Mouse (Mus musculus) thymus, postnatal 0 days (tissue): ENCODE data around the gene Ctbs. TPM values are rescaled to one million over a fixed set of nuclear protein-coding genes. Genes with fewer than 3 reads are reported as not detected.
"Not testable (repeated sequence)": the region's sequence is repeated elsewhere in the genome, so short reads cannot be mapped to it uniquely, and the experiment has no call there.

ENCODE experiments used
- DNase-seq: peaks from one replicate; pipeline ENCODE4 v3.0.0-alpha.2; 2015; ENCODE audit warnings: low spot score
- polyA plus RNA-seq: library from polyadenylated mRNA; unstranded; fragments of >200 nt; fragmentation: Nextera tagmentation; extraction: Ambion mirVana; gene quantifications from 2 replicates; pipeline ENCODE4 v1.2.1, GENCODE M21; 2015

Gene Ctbs
- polyA plus RNA-seq, 1 experiment from 2014 or later, result 7.6 TPM

DNA sequence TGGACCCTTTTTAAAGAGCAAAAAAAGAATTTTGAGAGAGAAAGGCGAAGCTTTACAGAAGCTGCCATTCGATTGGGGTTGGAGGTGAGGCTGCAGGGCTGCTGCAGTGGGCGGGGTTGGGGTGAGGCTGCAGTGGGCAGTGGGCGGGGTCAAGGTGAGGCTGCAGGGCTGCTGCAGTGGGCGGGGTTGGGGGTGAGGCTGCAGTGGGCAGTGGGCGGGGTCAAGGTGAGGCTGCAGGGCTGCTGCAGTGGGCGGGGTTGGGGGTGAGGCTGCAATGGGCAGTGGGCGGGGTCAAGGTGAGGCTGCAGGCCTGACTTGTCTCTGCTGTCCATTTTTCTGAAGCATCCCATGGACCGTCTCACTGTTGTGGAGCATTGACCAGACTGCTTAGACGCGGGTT, 16.5 kb upstream of the Ctbs start:
- not testable (repeated sequence) for DNase-seq

GRCm38 (mm10) chr3:146433681-146434350, 15.8 kb upstream of the Ctbs start:
- no peak for DNase-seq

- DNase-seq, result no peak
Observed at GRCm38 (mm10) chr3:146434686-146435085, 14.9 kb upstream of the Ctbs start.

GRCm38 (mm10) chr3:146435533-146435932, 14.1 kb upstream of the Ctbs start:
- no peak for DNase-seq

DNA sequence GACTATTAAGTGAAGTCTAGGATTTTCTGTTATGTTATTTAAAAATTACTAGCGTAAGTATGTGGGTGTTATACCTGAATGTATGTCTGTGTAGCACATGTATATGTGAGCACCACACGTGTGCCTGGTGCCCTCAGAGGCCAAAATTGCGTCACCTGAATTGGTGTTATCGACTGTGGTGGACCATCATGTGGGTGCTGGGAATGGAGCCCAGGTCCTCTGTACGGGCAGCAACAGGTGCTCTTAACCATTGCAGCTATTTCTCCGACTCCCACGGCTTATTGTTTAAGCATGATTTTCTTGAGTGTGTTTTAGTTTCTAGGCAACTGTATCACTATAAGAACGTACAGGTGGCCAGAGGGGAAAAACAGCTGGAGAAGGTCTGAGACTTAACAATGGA, 13.5 kb upstream of the Ctbs start:
- no peak for DNase-seq

DNA sequence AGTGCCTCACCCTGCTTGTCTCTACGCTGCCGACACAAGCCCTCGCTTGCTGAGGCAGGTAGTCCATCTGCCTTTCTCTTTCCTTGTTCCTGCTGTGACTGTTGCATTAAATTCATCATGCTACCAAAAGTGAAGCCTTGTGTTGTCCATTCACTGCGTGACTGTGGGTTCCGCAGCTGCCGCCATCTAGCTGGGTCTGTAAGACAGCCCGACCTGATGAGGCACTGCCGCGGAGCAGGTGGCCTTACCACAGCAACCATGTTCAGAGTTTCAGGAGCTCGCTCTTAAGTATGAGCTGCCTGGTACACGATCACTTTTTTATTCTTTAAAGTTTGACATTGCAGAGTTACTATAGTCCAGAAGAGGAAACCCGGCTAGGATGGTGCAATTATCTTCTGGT, 9.6 kb upstream of the Ctbs start:
- DNase-seq, result no peak

GRCm38 (mm10) chr3:146440422-146440821, 9.2 kb upstream of the Ctbs start:
- DNase-seq, result no peak

DNA sequence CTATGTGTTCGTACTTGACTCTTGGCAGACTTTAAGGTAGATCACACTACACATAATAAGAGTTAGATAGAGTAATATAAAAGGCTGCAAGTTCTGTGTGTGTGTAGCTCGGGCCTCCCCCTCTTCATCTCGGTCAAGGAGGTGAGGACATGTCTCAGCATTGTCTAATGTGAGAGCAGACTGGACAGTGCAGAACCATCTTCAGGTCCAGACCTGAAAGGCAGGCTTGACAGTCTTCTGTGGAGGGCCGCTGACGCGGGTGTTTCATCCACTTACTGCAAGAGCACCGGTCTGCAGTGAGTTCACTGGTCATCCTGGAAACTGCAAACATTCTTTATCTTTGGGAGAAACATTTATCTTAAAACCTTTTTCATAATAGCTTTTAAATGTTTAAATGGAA, 7.1 kb upstream of the Ctbs start:
- DNase-seq, result no peak

DNA sequence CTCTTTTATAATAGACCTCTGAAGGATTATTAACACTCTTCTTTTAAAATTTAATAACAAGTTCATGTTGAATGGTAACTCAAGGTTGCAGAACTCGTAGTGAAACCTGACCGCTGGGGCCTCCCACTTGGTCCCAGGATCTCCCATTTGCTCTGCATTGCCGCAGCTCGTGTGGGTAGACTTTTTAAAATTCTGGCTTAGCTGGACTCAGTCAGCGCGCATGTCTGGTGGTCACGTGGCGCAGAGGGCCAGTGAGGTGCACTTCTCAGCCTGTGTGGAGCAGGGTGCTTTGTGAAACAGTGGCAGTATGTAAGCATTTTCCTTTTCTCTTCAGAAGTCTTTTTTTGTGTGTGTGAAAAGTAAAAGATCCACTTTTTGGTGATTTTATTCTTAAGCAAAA, 6.7 kb upstream of the Ctbs start:
- no peak for DNase-seq

DNA sequence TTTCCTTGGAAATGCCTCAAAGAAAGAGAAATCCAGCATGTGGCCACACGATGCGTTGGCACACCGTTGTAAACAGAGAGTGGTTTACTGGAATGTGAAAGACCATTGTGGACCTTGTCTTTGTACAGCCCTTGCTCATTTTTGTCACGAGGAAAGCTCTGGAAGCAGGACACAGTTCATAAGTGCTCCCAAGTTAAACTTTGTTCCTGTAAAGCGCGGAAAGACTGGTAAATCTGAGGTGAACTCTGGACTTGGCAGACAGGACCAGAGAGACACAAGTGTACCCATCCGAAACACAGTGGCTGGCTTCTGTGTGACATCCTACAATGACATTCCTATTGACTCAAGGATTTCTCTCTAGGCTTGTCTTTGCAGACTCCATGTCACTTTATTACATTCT, 6.2 kb upstream of the Ctbs start:
- no peak for DNase-seq

DNA sequence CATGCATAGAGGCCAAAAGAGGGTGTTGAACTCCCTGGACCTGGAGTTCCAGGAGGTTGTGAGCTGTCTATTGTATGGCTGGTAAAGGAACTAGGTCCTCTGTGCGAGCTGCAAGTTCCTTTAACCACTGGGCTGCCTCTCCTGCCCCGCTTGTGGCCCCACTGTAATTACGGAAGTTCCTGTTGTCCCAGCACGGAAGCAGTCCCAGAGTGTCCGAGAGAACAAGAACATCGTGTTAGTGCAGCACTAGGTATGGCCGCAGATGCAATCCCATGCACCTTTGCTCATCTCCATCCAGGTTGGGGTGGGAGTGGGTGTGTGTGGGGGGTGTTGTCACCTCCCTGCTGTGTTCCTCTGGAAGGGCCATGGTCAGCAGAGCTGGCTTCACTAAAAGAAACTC, 4.7 kb upstream of the Ctbs start:
- DNase-seq, result no peak

GRCm38 (mm10) chr3:146447156-146447555, 2.4 kb upstream of the Ctbs start:
- no peak for DNase-seq

DNA sequence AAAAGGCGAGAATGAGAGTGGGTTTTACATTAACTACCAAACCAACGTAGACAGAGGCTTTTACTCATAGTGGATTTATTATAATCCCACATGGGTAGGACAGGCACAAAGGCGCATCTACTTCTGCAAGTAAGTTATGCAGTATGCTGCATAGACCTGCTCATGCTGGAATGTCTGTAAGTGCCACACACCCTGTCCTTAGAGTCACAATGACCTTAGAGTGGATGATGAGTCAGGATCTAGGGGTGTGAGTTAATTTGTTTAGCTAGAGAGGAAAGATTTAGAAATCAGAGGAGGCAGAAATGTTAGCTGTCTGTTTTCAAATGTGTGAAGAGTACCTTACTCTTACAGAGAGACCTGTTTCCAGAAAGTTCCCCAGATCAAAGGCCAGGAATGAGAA, 2.0 kb upstream of the Ctbs start:
- DNase-seq, result no peak

DNA sequence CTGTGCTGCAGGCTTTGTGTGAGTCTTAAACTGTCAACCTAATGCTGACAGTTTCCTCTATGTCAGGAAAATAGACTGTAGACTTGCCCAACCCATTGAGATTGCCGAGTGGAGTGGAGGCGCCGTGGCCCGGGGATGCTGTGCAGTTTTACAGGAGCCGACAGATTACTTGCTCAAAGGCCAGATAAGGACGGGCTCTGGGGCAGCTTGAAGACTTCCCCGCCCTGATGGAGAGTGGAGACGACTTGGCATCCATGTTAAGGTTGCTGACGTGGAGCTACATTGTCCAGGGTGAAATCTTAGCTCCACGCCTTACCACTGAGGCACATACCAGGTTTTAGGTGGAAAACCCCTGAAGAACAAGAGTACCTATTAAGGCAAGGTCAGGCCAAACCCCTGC, 1.2 kb upstream of the Ctbs start:
- no peak for DNase-seq

GRCm38 (mm10) chr3:146448969-146449368, 626 bp upstream of the Ctbs start:
- DNase-seq, result no peak

GRCm38 (mm10) chr3:146450371-146450841, 811 bp downstream of the Ctbs start:
- peak; percentile 91 for DNase-seq

DNA sequence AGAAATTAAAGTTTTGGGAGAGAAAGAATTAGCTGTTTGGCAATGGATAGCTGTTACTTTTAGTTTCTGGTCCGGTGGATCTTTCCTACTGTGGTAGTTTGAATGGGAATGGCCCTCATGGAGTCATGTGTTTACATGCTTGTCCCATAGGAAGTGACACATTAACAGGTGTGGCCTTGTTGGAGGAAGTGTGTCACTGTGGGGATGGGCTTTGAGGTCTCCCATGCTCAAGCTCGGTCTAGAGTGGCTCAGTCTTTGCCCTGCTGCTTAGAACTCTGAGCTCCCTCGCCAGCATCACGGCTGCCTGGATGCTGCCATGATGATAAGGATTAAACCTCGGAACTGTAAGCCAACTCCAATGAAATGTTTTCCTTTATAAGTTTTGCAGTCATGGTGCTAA, 1.8 kb downstream of the Ctbs start:
- DNase-seq, result no peak

DNA sequence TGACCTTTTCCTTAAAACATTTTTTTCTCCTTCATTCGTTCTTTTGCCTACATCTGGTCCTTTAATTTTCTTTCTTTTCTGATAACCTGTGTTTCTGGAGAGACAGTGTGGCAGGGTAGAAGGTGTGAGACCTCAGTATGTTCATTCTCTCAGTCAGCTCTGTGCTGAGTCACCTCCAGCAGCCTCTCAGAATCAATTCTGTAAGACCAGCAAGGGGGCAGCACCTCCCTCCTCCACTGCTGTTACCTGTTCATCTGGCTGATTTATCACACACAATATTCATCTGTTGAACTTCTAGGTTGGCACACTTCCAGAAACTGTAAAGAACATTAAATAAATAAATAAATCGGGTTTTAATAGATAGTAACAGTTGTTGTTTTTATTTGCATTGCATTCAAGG, 13.3 kb downstream of the Ctbs start:
- no peak for DNase-seq

- no peak for DNase-seq
Observed at GRCm38 (mm10) chr3:146469226-146469625, 19.6 kb downstream of the Ctbs start.

- no peak for DNase-seq
Observed at GRCm38 (mm10) chr3:146472657-146473056, 23.1 kb downstream of the Ctbs start.

- DNase-seq, result no peak
Observed at GRCm38 (mm10) chr3:146473741-146474140, 24.1 kb downstream of the Ctbs start.

DNA sequence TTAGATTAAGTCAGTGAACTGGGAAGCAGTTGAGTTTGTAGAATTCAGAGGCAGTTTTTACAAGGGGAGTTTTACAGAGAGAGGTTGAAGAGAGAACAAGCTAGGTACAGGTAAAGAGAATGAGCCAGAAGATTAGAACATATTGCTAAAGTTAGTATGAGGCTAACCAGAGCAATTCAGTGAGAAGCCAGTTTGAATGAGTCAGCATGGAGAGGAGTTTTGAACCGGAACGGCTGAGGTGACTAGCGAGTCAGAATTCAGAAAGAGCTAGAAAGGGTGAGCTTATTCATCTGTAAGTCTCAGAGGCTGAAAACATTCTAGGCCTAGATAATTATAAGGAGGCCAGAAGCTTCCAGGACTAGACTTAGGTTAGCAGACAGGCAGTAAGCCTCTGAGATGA, 24.8 kb downstream of the Ctbs start:
- no peak for DNase-seq

- no peak for DNase-seq
Observed at GRCm38 (mm10) chr3:146482044-146482443, 32.4 kb downstream of the Ctbs start.

DNA sequence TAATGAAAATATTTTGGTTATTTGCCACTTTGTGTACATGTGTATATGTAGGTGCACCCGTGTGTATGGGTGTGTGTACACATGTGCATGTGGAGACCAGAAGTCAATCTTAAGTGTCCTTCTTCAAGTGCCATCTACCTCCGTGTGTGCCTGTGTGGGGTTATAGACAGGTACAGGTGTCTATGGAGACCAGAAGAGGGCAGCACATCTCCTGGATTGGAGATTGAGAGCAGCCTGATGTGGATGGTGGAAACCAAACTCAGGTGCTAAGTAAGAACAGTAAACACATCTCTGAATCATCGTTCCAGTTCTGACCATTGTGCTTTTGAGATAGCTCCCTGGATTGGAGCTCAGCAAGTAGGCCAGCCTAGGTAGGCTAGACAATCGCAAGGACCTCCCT, 36.9 kb downstream of the Ctbs start:
- DNase-seq, result no peak
